Comparison of ENCODE assay signal across 9 mouse cellular contexts in the genomic region with DNA sequence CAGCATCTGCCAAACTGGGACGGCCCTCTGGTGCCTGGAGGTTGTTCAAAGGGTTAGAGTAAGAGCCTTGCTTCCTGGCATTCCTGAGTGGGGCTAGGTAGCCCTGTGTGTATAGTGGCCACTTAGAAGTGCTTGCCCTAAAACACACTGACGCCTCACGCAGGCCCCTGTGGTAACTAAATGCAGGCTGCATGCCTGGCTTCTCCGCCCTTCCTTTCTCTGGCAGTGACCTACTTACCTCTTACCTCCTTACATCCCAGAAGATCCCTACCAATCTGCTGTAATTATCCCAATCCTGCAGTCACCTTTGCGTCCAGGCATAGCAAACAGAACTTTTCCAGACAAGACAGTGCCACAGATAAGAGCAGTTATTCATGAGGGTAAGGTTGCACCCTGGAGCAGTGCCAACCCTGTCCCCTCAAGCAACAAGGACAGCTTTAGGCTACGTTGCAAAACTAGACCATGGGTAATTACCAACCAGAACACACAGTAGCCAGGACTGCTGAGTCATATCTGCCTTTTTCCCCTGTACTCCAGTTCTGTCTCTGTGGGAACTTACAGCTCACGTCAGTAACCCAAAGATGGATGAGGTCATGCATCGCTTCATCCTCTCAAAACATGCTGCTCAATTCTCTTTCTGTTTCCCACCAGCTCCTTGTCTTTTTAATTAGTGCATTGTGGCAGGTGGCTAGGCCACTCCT.
A peak's percentile ranks its signal among the peaks of the same experiment; 100 is the strongest.
DNase-seq lines count a peak whose midpoint lies in the region; ATAC-seq and TF ChIP-seq lines count a peak whose summit lies in the region.
"Had no signal": no experiment of that assay in that cellular context is flagged by ENCODE, and none has a peak within 500 bp of the region (broad histone marks: within the 10 kb centered on the region; RNA-seq: fewer than 3 reads in every experiment).

No protein-coding gene starts in this region.

- H3K9me3 ChIP-seq in forebrain, embryonic 12.5 days, result no peaks in the 10 kb centered on the region
- no peaks in the 10 kb centered on the region for H3K9me3 ChIP-seq in forebrain, embryonic 15.5 days
- H3K9me3 ChIP-seq: midbrain, embryonic 13.5 days had no signal

- H3K27me3 ChIP-seq in forebrain, embryonic 12.5 days, result no peaks in the 10 kb centered on the region
- no peaks in the 10 kb centered on the region for H3K27me3 ChIP-seq in forebrain, embryonic 15.5 days
- H3K27me3 ChIP-seq in thymus, adult 2 months (ENCODE audit: control insufficient read depth, insufficient read depth, low read length), result no peaks in the 10 kb centered on the region
- H3K27me3 ChIP-seq: midbrain, embryonic 13.5 days had no signal

- no peak overlapping the region for H3K9ac ChIP-seq in forebrain, embryonic 12.5 days
- no peak overlapping the region for H3K9ac ChIP-seq in forebrain, embryonic 15.5 days (replicated peaks)
- H3K9ac ChIP-seq: midbrain, embryonic 13.5 days had no signal

- peak; percentile 27 to 52 for DNase-seq in urinary bladder, postnatal 36 days (ENCODE audit: low spot score in 2 of 2)
- DNase-seq in urinary bladder, adult 2 months (ENCODE audit: low spot score), result no peak
- peak; percentile 6 for DNase-seq in kidney, adult 11 months
- no peak for DNase-seq in ovary, adult 18-20 months (ENCODE audit: low spot score)
- no peak for DNase-seq in thymus, adult 2 months
- DNase-seq in c-Kit-positive CD71-positive TER-119-positive erythroid progenitor cells, embryonic 14.5 days (ENCODE audit: low spot score), result no peak

- H3K4me3 ChIP-seq in forebrain, embryonic 12.5 days (replicated peaks), result no peak overlapping the region
- no peak overlapping the region for H3K4me3 ChIP-seq in forebrain, embryonic 15.5 days
- no peak overlapping the region for H3K4me3 ChIP-seq in thymus, adult 2 months (ENCODE audit: control insufficient read depth, insufficient read depth, low read length)
- H3K4me3 ChIP-seq: midbrain, embryonic 13.5 days had no signal

- no peaks in the 10 kb centered on the region for H3K36me3 ChIP-seq in forebrain, embryonic 12.5 days (replicated peaks)
- H3K36me3 ChIP-seq in forebrain, embryonic 15.5 days, result no peaks in the 10 kb centered on the region
- H3K36me3 ChIP-seq in thymus, adult 2 months (ENCODE audit: control insufficient read depth, insufficient read depth, low read length), result no peaks in the 10 kb centered on the region
- H3K36me3 ChIP-seq: midbrain, embryonic 13.5 days had no signal

- TF ChIP-seq CTCF in thymus, adult 2 months (IDR thresholded peaks at IDR 0.05; ENCODE audit: borderline replicate concordance, control insufficient read depth, extremely low read depth, insufficient read depth, low read length, poor library complexity), result no peak

- peak; percentile 36; the same call in 1 of the 2 replicates for ATAC-seq in forebrain, embryonic 12.5 days (ENCODE audit: low FRiP score)
- no peak for ATAC-seq in forebrain, embryonic 15.5 days (replicated peaks)
- ATAC-seq: midbrain, embryonic 13.5 days had no signal

- TF ChIP-seq POLR2A in thymus, adult 2 months (IDR thresholded peaks at IDR 0.05; ENCODE audit: control insufficient read depth, extremely low read depth, insufficient read depth, low read length, poor library complexity), result no peak

- no peak overlapping the region for H3K27ac ChIP-seq in forebrain, embryonic 12.5 days
- no peak overlapping the region for H3K27ac ChIP-seq in forebrain, embryonic 15.5 days (replicated peaks)
- H3K27ac ChIP-seq in thymus, adult 2 months (ENCODE audit: control insufficient read depth, insufficient read depth, low read length), result no peak overlapping the region
- H3K27ac ChIP-seq: midbrain, embryonic 13.5 days had no signal

- no peak overlapping the region for H3K4me2 ChIP-seq in forebrain, embryonic 12.5 days
- no peak overlapping the region for H3K4me2 ChIP-seq in forebrain, embryonic 15.5 days (replicated peaks)
- H3K4me2 ChIP-seq: midbrain, embryonic 13.5 days had no signal

- peaks cover 6% of the 10 kb centered on the region; the same call in 1 of the 2 replicates for H3K4me1 ChIP-seq in forebrain, embryonic 12.5 days
- H3K4me1 ChIP-seq in forebrain, embryonic 15.5 days, result peaks cover 7% of the 10 kb centered on the region
- peaks cover 13% of the 10 kb centered on the region for H3K4me1 ChIP-seq in thymus, adult 2 months (replicated peaks; ENCODE audit: control insufficient read depth, insufficient read depth, low read length)

- WGBS in forebrain, embryonic 12.5 days, result 61% methylated on average over 8 of the region's 8 CpGs
- 49% methylated on average over 8 of the region's 8 CpGs for WGBS in forebrain, embryonic 15.5 days
- 78% methylated on average over 8 of the region's 8 CpGs for WGBS in thymus, adult 2 months

Comparison
In these comparisons a context has a peak if more than half of its experiments do, and no peak if none do; other contexts are left out.
1. DNase-seq: peak in urinary bladder, postnatal 36 days (2 of 2) and kidney, adult 11 months (single experiment); none in urinary bladder, adult 2 months (single experiment), ovary, adult 18-20 months (single experiment), thymus, adult 2 months (single experiment) and c-Kit-positive CD71-positive TER-119-positive erythroid progenitor cells, embryonic 14.5 days (single experiment).